Mouse (Mus musculus): Measurements from ENCODE around the gene Frmd8.
A peak's percentile ranks its signal among the peaks of the same experiment; 100 is the strongest.

GRCm38 (mm10) chr19:5894002-5894678, 19.1 kb upstream of the Frmd8 start, which contains the start of gene Tigd3:
- TF ChIP-seq POLR2A (IDR thresholded peaks at IDR 0.05; ENCODE audit: borderline replicate concordance, control insufficient read depth, low read depth, low read length), result peak; percentile 82; the same call in 1 of the 2 replicates
- TF ChIP-seq CTCF (IDR thresholded peaks at IDR 0.05; ENCODE audit: control insufficient read depth, insufficient read depth, low read length), result no peak
